Mouse (Mus musculus): ENCODE measurements around the gene Tmod3.

DNA sequence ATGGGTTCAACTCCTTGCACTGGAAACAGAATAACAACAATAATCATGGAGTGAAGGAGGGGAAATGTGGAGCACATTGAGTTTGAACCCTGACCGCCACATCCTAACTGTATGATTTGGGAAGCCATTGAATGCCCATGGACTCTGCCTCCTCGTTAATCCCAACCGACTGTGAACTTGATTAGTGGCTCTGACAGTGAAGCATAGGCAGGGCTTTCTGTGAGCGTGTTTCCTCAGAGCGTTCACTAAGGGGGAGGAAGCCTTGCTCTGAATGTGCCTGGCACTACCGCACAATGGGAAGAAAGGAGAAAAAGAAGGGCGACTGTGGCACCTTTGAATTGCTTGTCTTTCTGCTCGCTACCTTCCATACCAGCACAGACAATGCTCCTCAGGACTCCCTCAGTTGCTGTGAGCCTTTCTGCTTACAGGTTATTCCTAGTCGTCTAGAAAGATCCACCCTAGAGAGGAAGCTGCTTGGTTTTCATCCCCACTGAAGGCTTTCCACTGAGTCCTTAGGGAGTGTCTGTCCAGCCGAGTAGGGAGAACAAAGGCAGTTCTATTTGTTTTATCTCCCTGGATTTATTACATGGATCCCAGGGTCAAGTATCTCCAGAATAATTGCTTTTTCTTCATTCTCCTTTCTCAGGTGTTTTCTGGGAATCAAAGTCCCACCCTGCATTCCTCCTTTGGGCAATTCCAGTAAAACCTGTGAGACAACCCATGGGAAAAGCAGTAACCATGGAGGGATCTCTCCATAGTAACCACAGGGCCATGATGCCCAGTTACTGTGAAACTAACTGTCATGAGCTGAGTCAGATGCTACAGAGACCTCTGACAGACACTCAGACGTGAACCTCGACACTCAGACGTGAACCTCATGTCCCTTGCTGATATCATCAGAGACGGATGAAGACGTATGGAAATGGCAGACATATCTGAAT lies 30.7 kb upstream of the Tmod3 start:
- TF ChIP-seq CTCF (IDR thresholded peaks at IDR 0.05; ENCODE audit: low read depth, low read length) (no peak), EP300 (IDR thresholded peaks at IDR 0.05; ENCODE audit: insufficient read depth, low read depth, low read length) (no peak), POLR2A (IDR thresholded peaks at IDR 0.05; ENCODE audit: insufficient read depth, low read length) (no peak)
